Mouse (Mus musculus) hindbrain, embryonic 14.5 days (tissue): Measurements from ENCODE around the gene Icosl. TPM values are rescaled to one million over a fixed set of nuclear protein-coding genes. Genes with fewer than 3 reads are reported as not detected.
A peak's percentile ranks its signal among the peaks of the same experiment; 100 is the strongest.
"Not testable (repeated sequence)": the region's sequence is repeated elsewhere in the genome, so short reads cannot be mapped to it uniquely, and the experiment has no call there.

ENCODE experiments used
- ATAC-seq: fragments of 200-750 bp; cut with Nextera tagmentation; 2 replicates; pipeline ENCODE4 v1.8.0; 2017; ENCODE audit warnings: moderate number of reproducible peaks, mild to moderate bottlenecking, moderate TSS enrichment, moderate library complexity; ENCODE audit not compliant: low FRiP score
- DNase-seq: peaks from one replicate; pipeline ENCODE4 v3.0.0-alpha.2; 2015; ENCODE audit warnings: low spot score
- H3K27ac ChIP-seq: fragments of 300-500 bp; sonication (generic); 2 replicates; pipeline ENCODE4 v1.5.1; 2014; ENCODE audit warnings: mild to moderate bottlenecking, moderate library complexity
- H3K27me3 ChIP-seq: fragments of 300-500 bp; sonication (generic); 2 replicates; pipeline ENCODE4 v1.6.1; 2014; ENCODE audit warnings: mild to moderate bottlenecking, low read length, mixed read lengths; ENCODE audit not compliant: control insufficient read depth, insufficient read depth
- H3K36me3 ChIP-seq: fragments of 300-500 bp; sonication (generic); replicated peaks from 2 replicates; pipeline ENCODE4 v1.6.1; 2014; ENCODE audit not compliant: control insufficient read depth, insufficient read depth
- H3K4me1 ChIP-seq: fragments of 300-500 bp; sonication (generic); replicated peaks from 2 replicates; pipeline ENCODE4 v1.6.1; 2014; ENCODE audit warnings: antibody characterized with exemption, low read length, mixed read lengths; ENCODE audit not compliant: control insufficient read depth, insufficient read depth
- H3K4me2 ChIP-seq: fragments of 300-500 bp; sonication (generic); replicated peaks from 2 replicates; pipeline ENCODE4 v1.6.1; 2014; ENCODE audit warnings: mild to moderate bottlenecking, moderate library complexity
- H3K4me3 ChIP-seq: fragments of 300-500 bp; sonication (generic); replicated peaks from 2 replicates; pipeline ENCODE4 v1.5.1; 2014; ENCODE audit warnings: mild to moderate bottlenecking, low read length
- H3K9ac ChIP-seq: fragments of 300-500 bp; sonication (generic); 2 replicates; pipeline ENCODE4 v1.6.1; 2014
- H3K9me3 ChIP-seq: fragments of 300-500 bp; sonication (generic); 2 replicates; pipeline ENCODE4 v1.6.1; 2016; ENCODE audit warnings: low read length; ENCODE audit not compliant: control insufficient read depth
- WGBS: fragments of 180-500 bp; shearing (Covaris S2); extraction: QIAGEN DNeasy Blood & Tissue Kit; methylation state at CpG from one replicate; pipeline ENCODE4 v1.1.7; 2014; 5-methylcytosine and 5-hydroxymethylcytosine counted together
- polyA plus RNA-seq: library from polyadenylated mRNA; unstranded; fragments of >200 nt; fragmentation: Nextera tagmentation; extraction: Ambion mirVana; gene quantifications from 2 replicates; pipeline ENCODE4 v1.2.1, GENCODE M21; 2014

Gene Icosl
- polyA plus RNA-seq, result 0.79 and 1.1 TPM in 2 replicates

GRCm38 (mm10) chr10:78069101-78070011 lies at the start of gene Icosl:
Icosl (plus strand) TSS chr10:78069302.
- Histone ChIP-seq H3K4me2 (peak within 1 kb of the TSS; percentile 98), H3K27ac (no peak within 1 kb of the TSS), H3K9ac (peak within 1 kb of the TSS; percentile 57), H3K36me3 (no peaks in the 10 kb centered on the region), H3K9me3 (no peaks in the 10 kb centered on the region), H3K27me3 (peaks cover 26% of the 10 kb centered on the region), H3K4me3 (peak within 1 kb of the TSS; percentile 50), H3K4me1 (peaks cover 8% of the 10 kb centered on the region; the same call in 1 of the 2 replicates)
- DNase-seq (peak; percentile 44), ATAC-seq (peak; percentile 84)
- WGBS, result under 1% methylated on average over 66 of the region's 66 CpGs

- not testable (repeated sequence) for H3K4me2 ChIP-seq, H3K9ac ChIP-seq, H3K4me3 ChIP-seq, H3K27ac ChIP-seq, H3K9me3 ChIP-seq, ATAC-seq, H3K27me3 ChIP-seq, DNase-seq, H3K36me3 ChIP-seq, H3K4me1 ChIP-seq
- 98% methylated on average over 6 of the region's 11 CpGs for WGBS
Measured at GRCm38 (mm10) chr10:78019984-78020383, 49.1 kb upstream of the Icosl start.

- H3K27me3 ChIP-seq, H3K4me3 ChIP-seq, H3K9me3 ChIP-seq, H3K4me2 ChIP-seq, ATAC-seq, H3K27ac ChIP-seq, H3K36me3 ChIP-seq, H3K9ac ChIP-seq, H3K4me1 ChIP-seq, DNase-seq: not testable (repeated sequence)
- 67% methylated on average over 5 of the region's 8 CpGs for WGBS
Measured at GRCm38 (mm10) chr10:78025453-78025852, 43.6 kb upstream of the Icosl start.

- no peaks in the 10 kb centered on the region for H3K27me3 ChIP-seq
- H3K36me3 ChIP-seq, result no peaks in the 10 kb centered on the region
- no peaks in the 10 kb centered on the region for H3K9me3 ChIP-seq
- no peak overlapping the region for H3K4me3 ChIP-seq
- no peak overlapping the region for H3K9ac ChIP-seq
- whole genome bisulfite sequencing, result 3% methylated on average over 5 of the region's 5 CpGs
- no peaks in the 10 kb centered on the region for H3K4me1 ChIP-seq
- DNase-seq, result peak; percentile 92
- ATAC-seq, result peak; percentile 72; the same call in 1 of the 2 replicates
- no peak overlapping the region for H3K27ac ChIP-seq
- no peak overlapping the region for H3K4me2 ChIP-seq
Measured at GRCm38 (mm10) chr10:78028129-78028528, 41.0 kb upstream of the Icosl start.

GRCm38 (mm10) chr10:78029080-78029479 lies 40.0 kb upstream of the Icosl start:
- 89% methylated on average over 1 of the region's 1 CpGs for WGBS
- Histone ChIP-seq H3K9ac (no peak overlapping the region), H3K4me1 (no peaks in the 10 kb centered on the region), H3K27ac (no peak overlapping the region), H3K27me3 (no peaks in the 10 kb centered on the region), H3K4me3 (no peak overlapping the region), H3K4me2 (no peak overlapping the region), H3K36me3 (no peaks in the 10 kb centered on the region), H3K9me3 (no peaks in the 10 kb centered on the region)
- ATAC-seq, result no peak
- no peak for DNase-seq

GRCm38 (mm10) chr10:78031987-78032386 lies 37.1 kb upstream of the Icosl start:
- DNase-seq (no peak), ATAC-seq (no peak)
- Histone ChIP-seq H3K27ac (no peak overlapping the region), H3K9me3 (no peaks in the 10 kb centered on the region), H3K4me2 (no peak overlapping the region), H3K9ac (no peak overlapping the region), H3K4me3 (no peak overlapping the region), H3K36me3 (no peaks in the 10 kb centered on the region), H3K27me3 (no peaks in the 10 kb centered on the region), H3K4me1 (no peaks in the 10 kb centered on the region)
- 86% methylated on average over 2 of the region's 2 CpGs for WGBS

GRCm38 (mm10) chr10:78037139-78037538 lies 32.0 kb upstream of the Icosl start:
- Histone ChIP-seq H3K9ac (no peak overlapping the region), H3K4me1 (no peaks in the 10 kb centered on the region), H3K36me3 (no peaks in the 10 kb centered on the region), H3K27ac (no peak overlapping the region), H3K4me3 (no peak overlapping the region), H3K27me3 (no peaks in the 10 kb centered on the region), H3K4me2 (no peak overlapping the region), H3K9me3 (no peaks in the 10 kb centered on the region)
- 90% methylated on average over 4 of the region's 4 CpGs for WGBS
- DNase-seq (no peak), ATAC-seq (no peak)

GRCm38 (mm10) chr10:78041647-78042046 lies 27.5 kb upstream of the Icosl start, which contains the start of gene Dnmt3l:
Dnmt3l (plus strand) TSS chr10:78041947.
- Histone ChIP-seq H3K36me3 (no peaks in the 10 kb centered on the region), H3K4me1 (no peaks in the 10 kb centered on the region; the same call in 1 of the 2 replicates), H3K27ac (no peak within 1 kb of the TSS), H3K4me2 (no peak within 1 kb of the TSS), H3K4me3 (no peak within 1 kb of the TSS), H3K27me3 (no peaks in the 10 kb centered on the region), H3K9me3 (no peaks in the 10 kb centered on the region), H3K9ac (no peak within 1 kb of the TSS)
- 94% methylated on average over 5 of the region's 5 CpGs for WGBS
- DNase-seq, result no peak
- ATAC-seq, result no peak

- Histone ChIP-seq H3K36me3 (no peaks in the 10 kb centered on the region), H3K4me1 (no peaks in the 10 kb centered on the region; the same call in 1 of the 2 replicates), H3K9ac (no peak overlapping the region), H3K27ac (no peak overlapping the region), H3K9me3 (no peaks in the 10 kb centered on the region), H3K4me3 (no peak overlapping the region), H3K27me3 (no peaks in the 10 kb centered on the region), H3K4me2 (no peak overlapping the region)
- DNase-seq (no peak), ATAC-seq (no peak)
- WGBS, result 85% methylated on average over 7 of the region's 7 CpGs
Measured at GRCm38 (mm10) chr10:78042096-78042495, 27.0 kb upstream of the Icosl start.
